Mouse (Mus musculus): ENCODE results near the gene Isy1. TPM values are rescaled to one million over a fixed set of nuclear protein-coding genes. Genes with fewer than 3 reads are reported as not detected.

Gene Isy1
- total RNA-seq, 2 experiments from 2014 or later = 17.8 to 20.4 TPM

GRCm38 (mm10) chr6:87804886-87805285 is 33.7 kb downstream of the Isy1 start:
- DNase-seq = no peak

DNA sequence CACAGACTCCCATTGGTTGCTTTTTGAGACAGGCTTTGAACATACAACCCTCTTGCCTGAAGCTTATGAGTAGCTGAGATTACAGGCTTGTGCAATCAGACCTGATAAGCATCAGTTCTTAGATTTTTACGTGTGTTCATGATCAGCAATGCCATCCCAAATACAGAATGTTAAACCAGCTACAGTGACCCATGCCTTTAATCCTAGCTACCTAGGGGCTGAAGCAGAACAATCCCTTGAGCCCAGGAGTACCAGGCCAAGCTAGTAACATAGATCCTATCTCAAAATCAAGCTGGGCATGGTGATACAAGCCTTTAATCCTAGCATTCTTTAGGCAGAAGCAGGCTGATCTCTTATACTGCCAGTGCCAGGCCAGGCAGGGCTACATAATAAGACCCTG is 34.6 kb downstream of the Isy1 start:
- no peak for DNase-seq

DNA sequence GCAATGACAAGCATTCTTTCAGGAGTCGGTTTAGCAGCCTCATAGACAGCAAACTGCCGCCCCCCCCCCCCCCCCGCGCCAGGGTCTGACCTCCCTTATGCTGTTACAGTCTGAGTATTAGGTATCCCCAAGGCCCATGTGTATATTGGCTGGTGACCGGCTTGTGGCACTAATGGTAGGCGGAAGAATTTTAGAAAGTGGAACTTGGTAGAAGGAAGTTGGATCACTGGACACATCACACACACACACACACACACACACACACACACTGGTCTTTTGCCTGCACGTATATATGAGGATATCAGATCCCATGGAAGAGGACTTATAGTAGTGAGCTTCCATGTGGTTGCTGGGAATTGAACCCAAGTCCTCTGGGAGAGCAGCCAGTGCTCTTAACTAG is 36.1 kb downstream of the Isy1 start:
- DNase-seq = no peak

DNA sequence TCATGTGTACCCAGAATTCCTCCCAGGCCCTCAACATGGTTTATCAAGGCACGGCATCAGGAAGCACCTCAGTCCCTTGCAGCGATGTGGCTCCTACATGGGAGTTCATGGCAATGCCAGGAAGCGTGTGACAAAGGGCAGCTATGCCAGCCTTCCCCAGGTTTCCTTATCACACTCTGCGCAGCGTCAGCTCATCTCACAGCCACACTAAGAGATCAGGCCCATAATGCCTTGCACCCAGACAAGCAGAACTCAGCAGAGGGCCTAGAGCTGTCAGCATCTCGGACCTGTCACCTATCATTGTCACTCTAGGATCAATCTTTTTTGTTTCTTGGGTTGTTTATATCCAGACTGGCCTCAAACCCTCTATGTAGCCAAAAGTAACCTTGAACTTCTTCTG is 39.0 kb downstream of the Isy1 start:
- no peak for DNase-seq

DNA sequence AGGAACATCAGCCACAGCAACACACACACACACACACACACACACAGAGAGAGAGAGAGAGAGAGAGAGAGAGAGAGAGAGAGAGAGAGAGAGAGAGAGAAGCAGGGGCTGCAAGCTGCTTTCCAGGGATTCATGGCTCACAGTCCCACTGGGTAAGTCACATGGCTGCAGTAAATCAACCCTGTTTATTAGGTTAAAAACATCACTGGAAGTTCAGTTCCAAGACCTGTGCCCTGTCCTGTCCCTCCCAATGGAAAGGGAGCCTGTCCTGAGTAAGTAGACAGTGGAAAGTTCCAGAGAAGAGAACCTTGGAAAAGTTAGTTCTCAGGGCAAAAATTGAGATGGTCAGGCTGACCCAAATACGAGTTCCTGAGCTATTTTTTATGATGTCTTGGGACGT is 41.3 kb downstream of the Isy1 start:
- DNase-seq = no peak

GRCm38 (mm10) chr6:87796251-87796880 is 42.2 kb downstream of the Isy1 start:
- DNase-seq = no peak

DNA sequence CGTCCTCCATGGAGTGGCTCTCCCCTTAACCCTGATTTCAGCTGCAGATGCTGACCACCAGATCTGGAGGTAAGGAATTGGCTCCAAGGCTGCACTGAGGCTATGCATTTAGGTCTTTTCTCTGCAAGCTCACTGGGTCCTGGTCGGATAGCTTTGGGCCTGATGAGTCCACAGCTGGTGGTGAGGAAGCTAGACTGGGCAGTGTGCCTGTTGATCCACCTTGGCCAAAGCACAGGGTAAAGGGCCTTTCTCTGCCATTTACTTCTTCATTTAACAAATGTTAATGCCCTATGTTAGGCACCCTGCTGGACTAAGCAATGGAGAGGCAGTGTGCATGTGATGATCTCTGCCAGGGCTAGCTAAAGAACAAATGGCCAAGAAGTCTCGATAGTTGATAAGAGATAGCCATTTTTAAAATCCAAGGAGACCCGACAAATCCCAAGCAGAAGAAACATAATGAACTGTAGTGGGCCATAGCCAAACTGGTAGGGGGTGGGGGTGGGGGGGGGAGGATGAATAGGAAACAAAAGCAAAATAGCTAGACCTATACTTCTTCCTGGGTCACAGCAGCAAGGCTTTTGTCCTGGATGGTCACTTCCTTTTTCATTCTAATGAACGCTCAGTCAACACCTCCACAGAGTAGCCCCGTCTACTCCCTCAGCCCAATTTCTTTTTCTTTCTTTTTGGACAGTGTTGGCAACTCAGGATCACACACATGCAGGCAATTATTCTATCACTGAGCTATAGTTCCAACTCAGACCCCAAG is 43.0 kb downstream of the Isy1 start:
- DNase-seq = no peak

DNA sequence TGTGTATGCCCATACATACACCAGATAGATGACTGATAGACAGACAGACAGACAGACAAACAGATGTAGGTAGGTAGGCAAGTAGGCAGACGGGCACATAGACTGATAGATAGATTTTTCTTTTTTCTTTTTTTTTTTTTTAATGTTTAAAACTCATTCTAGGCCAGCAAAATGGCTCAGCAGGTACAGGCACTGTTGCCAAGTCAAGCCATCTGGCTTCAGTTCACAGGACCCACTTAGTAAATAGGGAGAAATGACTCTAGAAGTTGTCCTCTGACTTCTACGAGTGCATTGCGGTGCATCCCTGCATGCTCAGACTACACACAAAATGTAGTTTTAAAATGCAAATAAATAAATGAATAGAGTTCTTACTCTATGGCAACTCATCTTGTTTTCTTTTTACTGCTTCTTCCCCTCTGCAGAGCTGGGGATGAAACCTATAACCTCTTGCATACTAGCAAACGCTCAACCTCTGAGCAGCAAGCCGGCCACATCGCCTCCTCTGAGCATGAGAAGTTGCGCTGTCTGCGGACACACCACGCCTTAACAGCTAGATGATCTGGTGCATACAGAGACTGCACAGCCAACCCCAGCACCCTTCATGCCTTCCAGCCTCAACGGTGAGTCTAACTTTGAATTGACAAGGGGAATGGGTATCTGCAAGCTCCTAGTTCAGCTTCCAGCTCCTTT is 44.6 kb downstream of the Isy1 start:
- DNase-seq = no peak

- no peak for DNase-seq
Observed at GRCm38 (mm10) chr6:87791826-87792225, 46.8 kb downstream of the Isy1 start.

DNA sequence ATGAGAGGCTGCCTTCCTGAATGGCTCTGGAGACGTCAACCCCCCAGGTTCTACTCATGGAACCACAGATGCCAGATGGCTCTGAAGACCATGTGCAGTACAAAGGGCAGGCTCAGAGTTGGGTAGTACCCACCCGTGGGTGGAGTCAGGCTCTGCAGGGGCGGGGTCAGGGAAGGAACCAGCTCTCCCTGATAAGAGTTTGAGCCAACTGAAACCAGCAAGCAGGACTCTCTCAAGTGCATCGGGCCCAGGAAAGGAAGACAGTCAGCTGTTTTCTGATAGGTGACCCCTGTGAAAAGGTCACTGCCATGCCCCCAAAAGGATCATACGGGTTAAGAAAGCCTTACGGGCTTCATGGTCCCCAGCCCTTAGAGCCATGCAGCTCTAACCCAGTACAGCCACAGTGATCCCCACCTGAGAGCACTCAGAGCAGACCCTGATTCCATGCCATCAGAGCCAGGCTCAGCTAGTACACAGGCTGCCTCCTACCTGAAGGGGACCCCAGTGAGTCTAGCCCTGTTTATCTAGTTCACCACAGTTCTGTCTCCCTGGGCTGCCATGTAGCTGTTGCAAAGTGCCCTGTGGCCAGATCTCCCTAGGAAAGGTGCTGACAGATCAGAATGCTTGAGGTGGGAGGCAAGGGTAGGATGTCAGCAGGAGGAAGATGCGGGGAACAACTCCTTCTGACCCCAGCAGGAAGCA is 47.7 kb downstream of the Isy1 start:
- no peak for DNase-seq

DNA sequence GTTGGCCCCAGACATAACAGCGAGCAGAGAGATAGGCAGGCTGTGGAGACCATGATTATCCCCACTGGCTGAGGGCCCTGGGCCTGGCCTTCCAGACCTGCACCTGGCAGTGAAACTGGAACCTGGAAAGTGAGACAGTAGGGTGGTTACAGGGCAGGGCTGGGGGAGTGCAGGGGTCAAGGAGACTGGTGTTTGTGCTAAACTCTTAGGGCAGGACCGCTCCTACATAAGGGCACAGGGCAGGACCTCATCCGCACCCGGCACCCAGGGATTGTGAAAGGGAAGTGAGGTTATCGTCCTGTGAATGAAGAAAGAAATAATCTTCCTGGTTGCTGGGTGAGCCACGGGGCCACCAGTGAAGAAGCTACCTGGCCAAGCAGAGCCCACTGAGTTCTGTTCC is 48.8 kb downstream of the Isy1 start:
- no peak for DNase-seq

DNA sequence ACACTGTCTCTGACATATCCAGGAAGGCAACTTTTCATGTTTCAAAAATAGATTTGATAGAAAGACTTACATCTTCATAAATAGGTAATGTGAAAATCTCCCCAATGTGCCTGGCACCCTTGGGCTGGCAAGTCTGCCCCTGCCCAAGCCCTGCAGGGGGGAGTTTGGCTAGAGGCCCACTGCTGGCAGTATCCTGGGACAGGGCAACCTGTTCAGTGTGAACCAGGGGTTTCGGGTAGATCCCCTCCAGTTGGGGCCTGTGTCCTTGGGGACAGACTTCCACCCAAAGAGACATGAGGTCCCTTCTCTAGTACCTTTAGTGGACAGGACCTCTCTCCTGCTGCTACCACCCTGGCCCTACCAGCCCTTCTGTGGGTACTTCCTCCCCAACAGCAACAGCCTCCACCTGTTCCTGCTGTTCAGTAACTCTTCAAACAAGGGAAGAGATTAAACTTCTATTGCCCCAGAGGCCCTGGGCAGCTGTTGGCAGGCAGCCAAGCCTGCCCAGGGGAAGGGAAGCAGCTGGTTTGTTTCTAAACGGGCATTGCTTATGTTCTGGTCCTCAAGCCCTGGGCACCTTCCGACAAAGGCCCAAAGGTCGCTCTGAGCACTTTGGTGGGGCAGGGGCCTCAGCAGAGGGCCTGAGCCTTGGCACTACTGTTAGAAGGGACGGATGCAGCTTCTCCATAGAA is 49.6 kb downstream of the Isy1 start:
- peak; percentile 12 for DNase-seq

- no peak for DNase-seq
Observed at GRCm38 (mm10) chr6:87788266-87788895, 50.2 kb downstream of the Isy1 start.

DNA sequence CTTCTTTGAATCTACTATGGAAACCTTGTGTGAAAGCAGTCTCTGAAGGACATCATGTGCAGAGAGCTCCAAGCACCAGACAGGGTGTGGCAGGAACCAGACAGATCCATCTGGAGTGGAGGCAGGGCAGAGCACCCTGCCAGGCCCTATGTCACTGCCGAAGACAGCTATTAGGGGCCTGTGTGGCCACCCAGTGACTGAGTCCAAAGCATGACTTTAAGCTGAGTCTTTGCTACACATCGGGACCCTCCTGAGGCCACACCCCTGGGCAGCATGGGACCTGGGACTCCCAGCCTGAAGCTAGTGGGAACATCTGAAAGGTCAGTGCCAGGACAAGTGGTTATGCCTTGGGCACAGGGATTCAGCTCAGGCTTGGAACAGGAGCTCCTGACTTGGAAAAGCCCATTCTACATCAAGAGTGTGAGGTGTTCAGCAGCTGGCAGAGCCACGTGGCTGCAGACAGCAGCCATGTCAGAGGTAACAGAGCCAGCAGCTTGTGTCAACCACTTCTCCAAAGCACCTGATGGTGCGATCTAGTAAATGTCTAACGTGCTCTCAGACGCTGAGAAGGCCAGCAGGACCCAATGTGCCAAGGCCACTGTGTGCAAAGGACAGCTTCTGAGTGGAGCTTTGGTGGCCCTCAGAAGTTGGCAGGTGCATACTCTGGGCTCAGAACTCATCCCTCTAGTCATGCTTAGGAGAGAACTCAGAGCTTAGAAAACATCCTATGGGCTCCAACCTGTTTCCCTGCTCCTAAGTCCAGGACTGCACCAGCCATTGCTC is 51.3 kb downstream of the Isy1 start:
- DNase-seq = peak; percentile 55

DNA sequence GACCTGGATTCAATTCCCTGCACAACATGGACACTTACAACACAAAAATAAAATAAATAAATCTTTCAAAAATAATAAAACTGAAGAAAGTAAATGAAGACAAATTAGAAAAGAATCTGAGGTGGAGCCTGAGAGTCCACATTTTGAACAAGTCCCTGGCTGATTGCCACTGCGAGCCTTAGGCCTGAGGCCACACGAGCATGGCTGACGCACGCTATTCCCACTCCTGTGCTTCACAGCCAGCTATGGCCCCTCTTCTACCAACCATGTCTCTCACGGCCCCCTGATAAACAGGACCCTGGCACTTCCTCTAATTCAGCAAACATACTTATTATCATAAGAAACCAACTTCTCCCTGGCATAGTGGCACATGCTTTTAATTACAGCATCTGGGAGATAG is 52.0 kb downstream of the Isy1 start:
- DNase-seq = no peak

- no peak for DNase-seq
Observed at GRCm38 (mm10) chr6:87784033-87784432, 54.6 kb downstream of the Isy1 start.

DNA sequence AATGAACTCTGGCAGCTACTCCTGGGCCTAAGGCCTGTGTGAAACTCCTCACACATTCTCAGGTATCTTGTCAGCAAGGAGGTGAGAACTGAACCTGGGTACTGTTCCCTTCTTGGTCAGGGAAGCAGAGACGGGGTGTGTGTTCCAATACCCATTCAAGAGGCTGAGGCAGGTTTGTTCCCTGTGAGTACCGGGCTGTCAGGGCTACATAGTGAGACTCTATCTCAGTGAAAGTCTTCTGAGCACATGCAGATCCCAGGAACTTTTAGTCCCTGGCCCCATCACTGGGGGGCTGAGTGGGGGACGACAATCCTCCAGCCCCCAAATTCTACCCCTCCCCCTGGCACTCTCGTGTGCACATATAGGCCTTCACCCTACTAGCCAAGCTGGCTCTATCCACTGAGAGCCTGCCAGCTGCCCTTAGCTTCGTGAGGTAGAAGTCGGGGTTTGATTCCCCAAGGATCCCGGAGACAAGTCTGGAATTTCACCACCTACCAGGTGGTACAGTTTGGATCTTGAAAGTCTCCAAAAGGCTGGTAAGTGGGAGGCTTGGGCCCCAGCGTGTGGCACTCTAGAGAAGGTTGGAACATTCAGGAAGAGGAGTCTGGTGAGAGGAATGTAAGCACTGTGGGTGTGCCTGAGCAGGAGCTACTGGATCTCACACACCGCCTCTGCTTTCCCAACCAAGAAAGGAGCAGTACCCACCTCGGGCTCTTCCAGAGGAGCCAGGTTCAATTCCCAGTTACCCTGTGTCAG is 57.9 kb downstream of the Isy1 start:
- DNase-seq = no peak

DNA sequence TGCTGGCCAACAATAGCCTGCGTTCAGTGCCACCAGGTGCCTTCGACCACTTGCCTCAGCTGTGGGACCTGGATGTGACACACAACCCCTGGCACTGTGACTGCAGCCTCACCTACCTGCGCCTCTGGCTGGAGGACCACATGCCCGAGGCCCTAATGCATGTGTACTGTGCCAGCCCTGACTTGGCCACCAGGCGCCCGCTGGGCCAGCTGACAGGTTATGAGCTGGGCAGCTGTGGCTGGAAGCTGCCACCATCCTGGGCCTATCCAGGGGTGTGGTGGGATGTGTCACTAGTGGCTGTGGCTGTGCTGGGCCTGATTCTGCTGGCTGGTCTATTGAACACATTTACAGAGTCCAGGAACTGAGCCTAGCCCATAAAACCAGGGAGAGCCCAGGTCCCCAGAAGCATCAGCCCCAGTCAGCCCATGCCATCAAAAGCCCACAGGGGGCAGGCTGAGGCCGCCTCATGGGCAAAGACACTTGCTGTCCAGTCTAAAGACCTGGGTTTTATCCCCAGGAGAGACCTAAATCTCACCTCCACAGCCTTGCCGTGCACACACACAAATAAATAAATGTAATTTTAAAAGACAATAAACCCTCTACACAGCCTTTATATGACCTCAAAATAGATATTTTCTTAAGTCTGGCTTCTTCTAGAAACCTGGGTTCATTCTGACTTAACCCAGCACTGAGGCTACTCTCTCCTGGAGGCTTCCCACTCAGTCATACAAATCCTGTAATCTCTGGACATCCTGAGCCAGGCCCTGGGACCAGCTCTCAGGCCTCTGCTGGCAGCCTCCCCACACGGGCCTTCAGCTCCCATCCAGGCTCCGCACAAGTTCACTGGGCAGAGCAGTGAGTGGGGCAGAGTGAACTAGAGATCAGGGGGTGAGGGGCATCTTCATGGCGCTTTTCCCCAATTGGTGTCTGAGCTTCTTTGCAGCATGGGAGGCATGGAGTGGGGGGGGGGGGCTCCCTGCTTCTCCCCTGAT is 59.1 kb downstream of the Isy1 start:
- no peak for DNase-seq

Data from gastrocnemius, postnatal 25 days (tissue).